Mouse (Mus musculus) A20 (cell line): ENCODE results near the gene Ear6.
A peak's percentile ranks its signal among the peaks of the same experiment; 100 is the strongest.
"Not testable (repeated sequence)": the region's sequence is repeated elsewhere in the genome, so short reads cannot be mapped to it uniquely, and the experiment has no call there.

ENCODE experiments used
- DNase-seq: peaks from one replicate; pipeline ENCODE4 v3.0.0-alpha.2; 2011; ENCODE audit warnings: low read depth, low spot score

Gene Ear6

DNA sequence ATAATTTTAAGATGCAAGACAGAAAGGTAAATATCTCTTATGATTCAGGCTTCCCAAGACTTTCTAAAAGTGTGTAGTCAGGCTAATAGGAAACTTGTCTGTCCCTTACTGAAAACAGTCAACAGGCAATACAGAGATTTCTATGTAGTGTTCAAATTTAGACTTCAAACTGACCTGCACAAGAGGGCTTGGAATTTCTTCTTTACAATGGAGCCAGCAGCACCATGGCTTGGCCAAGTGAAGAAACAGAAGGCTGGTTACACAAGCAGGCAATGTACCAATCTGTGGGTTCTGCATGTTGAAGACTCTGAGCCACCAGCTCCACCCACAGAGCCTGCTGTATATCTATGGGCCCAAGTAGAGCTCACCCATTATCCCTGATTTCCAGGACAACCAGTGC lies at the start of gene Ear6:
TSS of gene Ear6 (plus strand) at position 301 of the 400 bp plus-strand sequence.
- DNase-seq, result no peak

DNA sequence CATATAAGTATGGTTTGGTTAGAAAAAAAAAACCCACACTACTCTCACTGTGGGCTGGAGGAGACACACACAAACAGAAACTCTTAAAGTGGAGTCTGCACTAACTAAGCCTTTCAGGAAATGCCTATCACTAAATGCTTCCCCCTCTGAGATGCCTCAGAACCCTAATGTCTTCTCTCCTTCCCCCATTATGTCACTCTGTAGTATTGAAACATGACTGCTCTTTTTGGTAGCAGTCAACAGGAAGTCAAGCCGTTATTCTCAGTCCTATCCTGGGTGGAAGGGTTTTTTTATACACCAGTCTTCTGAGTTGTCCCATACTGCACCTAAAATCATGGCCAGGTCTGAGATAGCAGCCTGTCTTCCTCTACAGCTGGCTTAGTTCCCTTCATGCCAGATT lies 26.9 kb upstream of the Ear6 start:
- DNase-seq, result no peak

DNA sequence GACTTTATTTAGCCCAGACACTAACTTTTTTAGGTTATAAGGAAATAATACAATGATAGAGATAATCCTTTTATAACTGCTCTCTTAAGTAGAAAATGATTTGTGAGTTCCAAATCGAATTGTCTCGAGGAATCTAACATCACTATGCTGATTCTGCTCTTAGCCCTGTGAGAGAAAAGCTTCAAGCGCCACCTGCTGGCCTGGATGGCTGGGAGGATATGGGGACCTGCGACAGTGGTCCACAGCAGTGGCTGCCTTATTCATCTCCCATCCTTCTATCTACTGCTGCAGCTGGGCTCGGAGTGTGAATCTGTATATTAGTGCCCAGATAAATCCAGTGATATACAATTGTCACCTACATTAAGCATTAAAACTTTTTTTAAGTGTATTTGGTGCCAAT lies 25.7 kb upstream of the Ear6 start:
- peak; percentile 16 for DNase-seq

DNA sequence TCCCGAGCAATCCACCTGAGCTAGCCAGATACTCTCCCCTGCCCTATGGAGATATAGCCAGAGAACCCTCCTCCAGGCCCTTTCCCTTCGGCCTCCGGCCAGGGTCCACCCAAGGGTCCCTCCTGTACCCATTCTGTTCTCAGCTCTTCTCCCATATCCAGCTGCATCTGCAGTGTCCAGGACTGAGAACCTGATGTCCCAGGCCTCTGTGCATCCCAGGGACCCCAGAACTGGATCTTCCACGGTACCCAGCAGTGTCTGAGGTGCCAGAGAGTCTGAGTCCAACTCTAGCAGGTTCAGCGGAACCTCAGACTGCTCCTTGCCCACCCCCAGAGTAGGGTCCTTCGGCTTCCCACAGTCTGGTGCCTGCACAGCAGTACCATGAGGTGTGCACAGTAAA lies 24.3 kb upstream of the Ear6 start:
- no peak for DNase-seq

DNA sequence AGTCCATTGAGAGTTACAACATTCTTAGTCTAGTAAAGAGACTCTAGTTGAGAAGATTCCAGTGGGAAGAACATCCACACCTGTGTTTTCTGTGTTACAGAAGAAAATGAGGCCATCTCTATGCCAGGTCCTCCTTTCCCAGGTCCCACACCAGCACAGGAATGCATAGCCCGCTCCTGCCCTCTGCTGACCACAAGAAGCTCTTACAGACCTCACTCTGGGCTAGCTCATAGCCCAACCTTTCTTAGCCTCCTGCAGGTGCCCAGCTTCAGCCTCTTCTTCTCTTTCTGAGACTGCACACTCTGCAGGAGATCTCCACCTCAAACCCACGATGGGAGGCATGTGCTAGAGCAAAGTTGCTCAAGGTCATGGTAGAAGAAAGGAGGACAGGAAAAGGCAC lies 15.0 kb upstream of the Ear6 start:
- peak; percentile 23 for DNase-seq

DNA sequence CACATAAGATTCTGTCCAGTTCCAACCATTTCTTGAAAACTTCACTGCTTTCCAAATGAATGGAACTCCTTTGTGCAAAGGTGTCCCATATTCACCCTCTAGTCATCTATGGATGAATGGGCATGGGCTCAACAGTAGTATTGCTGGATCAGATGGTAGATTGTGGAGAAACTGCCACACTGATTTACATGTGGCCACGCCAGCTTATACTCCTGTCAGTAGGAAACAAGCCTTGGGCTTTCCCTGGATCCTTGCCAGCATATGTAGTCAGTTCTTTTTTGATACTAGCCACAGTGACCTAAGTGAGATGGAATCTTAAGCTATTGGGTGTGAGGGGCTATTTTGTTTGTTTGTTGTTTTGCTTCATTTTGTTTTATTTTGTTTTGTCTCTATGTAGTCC lies 11.2 kb upstream of the Ear6 start:
- DNase-seq, result no peak

DNA sequence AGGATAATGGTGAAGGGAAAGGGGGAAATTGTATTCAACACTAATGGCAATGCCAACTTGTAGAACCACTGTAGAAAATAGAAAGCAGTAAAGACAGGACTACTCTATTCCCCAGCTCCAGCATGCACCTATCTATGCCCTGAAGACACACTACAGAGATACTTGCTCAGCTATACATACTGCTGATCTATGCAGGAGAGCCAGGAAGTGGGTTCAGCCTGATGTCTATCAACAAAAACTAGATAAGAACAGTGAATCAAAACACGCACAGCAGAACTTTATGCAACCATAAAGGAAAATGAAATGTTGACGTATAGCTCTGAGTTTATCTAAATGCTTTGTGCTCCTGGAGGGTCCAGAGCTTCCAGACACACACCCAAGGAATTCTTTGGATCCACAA lies 10.7 kb upstream of the Ear6 start:
- no peak for DNase-seq

DNA sequence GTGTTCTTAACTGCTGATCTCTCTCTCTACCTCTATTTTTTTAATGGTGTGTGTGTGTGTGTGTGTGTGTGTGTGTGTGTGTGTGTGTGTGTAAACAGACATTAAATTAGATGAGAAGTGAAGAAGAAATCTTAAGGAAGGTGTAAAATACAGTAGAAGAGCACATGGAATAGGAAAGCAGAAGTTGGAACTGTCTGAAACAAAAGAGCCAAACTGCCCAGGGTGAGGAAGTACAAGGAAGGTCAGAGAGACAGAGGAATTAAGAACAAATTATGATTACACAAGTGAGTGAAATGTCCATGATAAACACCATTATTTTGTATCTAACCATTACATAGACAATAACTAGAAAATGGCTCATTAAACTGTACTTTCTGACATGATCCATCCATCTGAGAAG lies 9.6 kb upstream of the Ear6 start:
- DNase-seq, result no peak

DNA sequence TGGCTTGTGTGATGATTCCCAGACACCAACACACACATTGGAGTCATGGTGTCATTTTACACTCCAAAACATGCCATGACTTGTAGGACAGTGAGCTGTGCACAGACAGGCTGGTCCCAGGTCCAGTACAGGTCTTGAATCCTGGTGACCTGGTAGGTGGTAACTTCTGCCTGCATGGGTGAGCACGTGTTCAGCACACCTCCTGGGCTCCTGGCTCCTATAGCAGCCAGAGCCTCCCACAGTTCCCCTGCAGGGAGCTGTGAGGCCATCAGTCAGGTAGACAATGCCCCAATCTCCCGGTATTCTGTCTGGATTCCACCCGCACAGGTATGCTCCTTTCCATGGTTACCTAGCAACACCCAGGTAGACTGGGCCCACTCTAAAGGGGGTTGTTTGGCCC lies 6.9 kb upstream of the Ear6 start:
- DNase-seq, result no peak

DNA sequence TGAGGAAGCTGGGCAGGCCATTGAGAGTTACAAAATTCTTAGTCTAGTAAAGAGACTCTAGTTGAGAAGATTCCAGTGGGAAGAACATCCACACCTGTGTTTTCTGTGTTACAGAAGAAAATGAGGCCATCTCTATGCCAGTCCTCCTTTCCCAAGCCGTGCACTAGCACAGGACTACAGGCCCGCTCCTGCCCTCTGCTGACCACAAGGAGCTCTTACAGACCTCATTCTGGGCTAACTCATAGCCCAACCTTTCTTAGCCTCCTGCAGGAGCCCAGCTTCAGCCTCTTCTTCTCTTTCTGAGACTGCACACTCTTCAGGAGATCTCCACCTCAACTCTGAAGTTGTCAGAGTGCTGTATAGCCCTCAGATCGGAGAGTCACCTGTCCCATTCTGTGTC lies 2.5 kb upstream of the Ear6 start:
- not testable (repeated sequence) for DNase-seq

DNA sequence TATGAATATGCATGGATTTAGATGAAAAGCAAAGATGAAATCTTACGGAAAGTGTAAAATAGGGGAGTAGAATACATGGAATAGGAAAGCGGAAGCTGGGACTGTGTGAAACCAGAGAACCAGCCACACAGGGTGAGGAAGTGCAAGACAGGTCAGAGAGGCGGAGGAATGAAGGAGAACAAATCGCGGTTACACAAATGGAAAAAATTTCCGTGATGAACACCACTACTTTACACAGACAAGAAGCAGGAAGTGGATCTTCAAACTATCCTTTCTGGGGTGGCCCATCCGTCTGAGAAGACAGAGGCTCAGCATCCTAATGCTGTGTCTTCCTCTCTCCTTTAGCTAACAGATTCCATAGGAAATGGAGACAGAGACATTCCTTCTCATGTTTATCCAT lies 1.8 kb downstream of the Ear6 start:
- not testable (repeated sequence) for DNase-seq

DNA sequence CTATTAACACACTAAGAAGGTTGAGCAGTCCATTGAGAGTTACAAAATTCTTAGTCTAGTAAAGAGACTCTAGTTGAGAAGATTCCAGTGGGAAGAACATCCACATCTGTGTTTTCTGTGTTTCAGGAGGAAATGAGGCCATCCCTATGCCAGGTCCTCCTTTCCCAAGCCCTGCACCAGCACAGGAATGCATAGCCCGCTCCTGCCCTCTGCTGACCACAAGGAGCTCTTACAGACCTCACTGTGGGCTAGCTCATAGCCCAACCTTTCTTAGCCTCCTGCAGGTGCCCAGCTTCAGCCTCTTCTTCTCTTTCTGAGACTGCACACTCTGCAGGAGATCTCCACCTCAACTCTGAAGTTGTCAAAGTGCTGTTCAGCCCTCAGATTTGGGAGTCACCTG lies 10.1 kb downstream of the Ear6 start:
- DNase-seq, result not testable (repeated sequence)

DNA sequence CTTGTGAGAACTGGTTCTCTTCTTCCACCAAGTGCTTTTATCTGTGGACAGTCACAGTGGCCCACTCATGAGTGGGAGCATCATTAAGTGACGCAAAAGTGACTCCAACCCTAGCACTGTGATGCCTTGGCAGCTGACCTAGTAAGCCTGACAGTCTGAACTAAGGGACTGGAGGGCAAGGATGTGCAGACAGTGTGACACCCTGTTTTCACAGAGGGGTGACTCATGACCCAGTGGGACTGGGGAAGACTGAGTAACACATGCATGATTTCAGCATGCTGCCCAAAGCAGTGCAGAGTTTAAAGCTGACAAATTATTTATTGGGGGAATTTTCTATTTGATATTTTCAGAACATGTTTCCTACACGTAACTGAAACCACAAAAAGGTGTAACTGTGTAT lies 17.3 kb downstream of the Ear6 start:
- no peak for DNase-seq

DNA sequence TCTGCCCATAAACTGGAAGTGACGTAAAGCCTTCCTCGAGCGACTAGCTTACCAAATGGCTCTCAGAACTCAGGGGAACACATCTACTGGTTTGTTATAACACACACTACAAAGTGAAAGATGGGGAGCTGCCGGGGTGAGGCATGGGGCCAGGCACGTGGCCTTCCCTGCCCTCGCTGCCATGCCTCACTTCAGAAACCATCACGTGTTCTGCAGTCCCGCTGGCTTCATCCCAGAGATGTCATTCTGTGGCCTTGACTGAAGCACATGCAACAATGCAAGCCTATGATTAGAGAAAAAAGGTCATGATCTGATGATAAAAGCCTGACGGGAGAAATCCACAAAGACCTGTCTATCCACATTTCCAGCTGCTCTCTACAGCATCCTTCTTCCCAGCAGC lies 18.2 kb downstream of the Ear6 start:
- no peak for DNase-seq

DNA sequence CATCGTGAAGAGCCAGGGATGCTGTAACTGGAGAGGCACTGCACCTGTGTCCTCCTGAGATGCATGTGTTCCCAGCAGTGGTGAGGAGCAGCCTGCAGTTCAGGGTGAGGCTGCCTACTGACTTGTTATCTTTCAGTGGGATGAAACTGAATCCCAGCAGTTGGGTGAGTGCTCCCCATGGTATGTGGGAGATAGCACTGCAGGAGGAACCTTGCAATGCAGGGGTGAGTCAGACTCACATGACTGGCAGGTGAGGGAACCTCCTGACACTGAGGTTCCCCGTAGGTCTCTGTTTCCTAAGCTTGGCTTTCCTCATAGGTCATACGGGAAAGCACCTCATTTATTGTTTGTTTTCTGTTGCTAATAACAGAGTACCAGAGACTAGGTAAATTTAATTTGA lies 24.0 kb downstream of the Ear6 start:
- DNase-seq, result no peak

DNA sequence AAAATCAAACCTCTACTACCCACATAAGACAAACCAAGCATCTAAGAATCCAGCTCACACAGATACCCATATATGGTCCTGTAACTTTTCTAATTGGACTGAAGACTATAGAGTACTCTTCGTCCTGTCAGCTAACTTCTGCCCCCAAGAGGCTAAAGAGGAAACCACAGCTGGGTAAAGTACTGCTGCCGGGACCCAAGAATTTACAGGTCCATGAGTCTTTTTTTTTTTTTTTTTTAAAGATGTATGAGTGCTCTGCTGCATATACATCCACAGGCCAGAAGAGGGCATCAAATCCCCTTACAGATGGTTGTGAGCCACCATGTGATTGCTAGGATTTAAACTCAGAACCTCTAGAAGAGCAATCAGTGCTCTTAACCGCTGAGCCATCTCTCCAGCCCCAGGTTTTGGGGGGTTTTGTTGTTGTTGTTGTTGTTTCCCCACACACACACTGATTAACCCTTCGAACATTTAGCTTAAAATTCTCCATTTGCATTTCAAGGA lies 30.1 kb downstream of the Ear6 start:
- peak; percentile 88 for DNase-seq

DNA sequence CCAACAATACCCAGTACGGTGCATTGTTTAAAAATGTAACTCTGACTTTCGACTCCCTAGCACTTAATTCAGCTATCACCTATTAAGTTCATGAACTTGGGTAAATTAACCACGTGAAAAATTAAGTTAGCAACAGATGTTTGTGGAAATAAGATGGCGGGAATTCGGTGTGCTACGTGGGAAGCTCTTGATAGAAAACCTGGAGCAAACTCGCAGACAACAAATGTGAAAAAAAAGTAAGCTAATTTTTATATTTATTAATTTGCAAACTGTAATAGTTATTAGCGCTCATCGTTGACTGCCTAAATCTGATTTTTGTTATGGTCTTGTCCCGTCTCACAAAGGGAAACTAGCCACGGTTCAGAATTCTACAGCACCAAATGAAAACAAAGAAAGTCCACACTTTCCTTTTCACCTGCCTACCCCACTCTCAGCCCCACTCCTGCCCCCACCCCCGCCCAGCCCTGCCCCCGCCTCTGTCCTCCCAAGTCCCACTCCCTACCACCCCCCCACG lies 30.6 kb downstream of the Ear6 start:
- DNase-seq, result no peak

DNA sequence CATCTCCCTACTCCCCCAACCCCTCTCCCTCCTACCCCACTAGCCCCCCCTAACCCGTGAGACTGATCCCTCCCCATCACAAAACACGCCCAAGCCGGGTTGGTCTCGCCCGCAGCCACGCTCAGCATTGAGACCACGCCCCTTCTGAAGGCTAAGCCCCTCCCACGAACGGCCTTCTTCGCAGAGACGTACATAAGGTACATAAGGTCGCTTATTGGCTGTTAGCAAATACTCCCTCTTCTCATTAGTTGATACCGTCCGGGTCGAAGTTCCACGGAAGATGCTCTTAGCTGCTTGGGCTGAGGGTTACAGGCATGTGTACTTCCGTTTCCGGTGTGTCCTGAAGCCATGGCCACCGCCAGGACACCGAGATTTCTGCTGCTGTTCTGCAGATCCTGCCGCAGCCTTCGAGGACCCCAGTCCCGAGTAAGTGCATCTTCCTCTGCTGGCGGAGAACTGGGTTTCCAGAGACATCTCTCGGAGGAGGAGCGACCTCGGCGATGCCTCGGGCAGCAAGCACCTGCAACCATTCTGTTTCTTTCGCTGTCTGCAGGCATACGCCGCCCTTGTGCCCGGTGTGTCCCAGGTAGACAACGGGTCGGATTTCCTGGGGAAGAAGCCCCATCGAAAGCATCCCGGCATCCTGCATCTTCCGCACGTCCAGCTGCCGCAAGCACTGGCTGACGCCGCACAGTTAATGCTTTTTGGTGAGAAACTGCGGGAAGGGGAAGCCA lies 31.3 kb downstream of the Ear6 start, which contains the start of gene Mettl17:
TSS of gene Mettl17 (plus strand) at position 245 of the 734 bp plus-strand sequence.
- DNase-seq, result peak; percentile 97

DNA sequence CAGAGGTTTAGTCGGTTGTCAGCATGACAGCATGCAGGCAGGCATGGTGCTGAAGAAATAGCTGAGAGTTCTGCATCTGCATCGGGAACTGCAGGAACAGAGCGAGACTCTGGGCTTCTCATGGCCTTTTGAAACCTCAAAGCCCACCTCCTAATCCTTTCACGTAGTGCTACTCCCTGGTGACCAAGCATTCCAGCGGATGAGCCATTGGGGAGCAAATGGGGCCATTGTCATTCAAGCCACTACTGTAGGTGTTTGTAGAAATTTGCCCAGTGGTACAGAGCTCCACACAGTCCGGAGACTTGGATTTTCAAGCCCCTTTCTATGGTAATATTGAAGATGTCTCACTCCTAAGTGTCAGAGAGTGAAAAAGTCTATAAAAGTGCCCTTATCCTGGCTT lies 32.6 kb downstream of the Ear6 start:
- DNase-seq, result no peak

DNA sequence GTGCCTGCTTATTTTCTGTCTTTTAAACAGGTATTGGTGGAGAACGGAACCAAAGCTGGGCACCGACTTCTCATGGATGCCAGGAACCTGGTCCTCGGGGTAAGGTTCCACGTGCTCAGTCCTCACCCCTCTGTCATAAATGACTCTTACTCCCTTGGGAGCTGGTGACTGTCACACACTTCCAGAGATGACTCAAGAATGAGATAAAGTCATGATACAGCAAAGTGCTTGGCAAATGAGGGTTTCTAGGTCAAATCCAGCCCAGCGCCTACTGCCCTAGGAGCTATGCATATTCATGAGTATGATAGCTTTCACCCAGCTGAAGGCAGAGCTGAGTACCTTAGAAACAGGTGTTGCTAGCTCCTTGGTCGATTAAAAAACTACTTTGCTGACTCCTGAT lies 36.3 kb downstream of the Ear6 start:
- no peak for DNase-seq

DNA sequence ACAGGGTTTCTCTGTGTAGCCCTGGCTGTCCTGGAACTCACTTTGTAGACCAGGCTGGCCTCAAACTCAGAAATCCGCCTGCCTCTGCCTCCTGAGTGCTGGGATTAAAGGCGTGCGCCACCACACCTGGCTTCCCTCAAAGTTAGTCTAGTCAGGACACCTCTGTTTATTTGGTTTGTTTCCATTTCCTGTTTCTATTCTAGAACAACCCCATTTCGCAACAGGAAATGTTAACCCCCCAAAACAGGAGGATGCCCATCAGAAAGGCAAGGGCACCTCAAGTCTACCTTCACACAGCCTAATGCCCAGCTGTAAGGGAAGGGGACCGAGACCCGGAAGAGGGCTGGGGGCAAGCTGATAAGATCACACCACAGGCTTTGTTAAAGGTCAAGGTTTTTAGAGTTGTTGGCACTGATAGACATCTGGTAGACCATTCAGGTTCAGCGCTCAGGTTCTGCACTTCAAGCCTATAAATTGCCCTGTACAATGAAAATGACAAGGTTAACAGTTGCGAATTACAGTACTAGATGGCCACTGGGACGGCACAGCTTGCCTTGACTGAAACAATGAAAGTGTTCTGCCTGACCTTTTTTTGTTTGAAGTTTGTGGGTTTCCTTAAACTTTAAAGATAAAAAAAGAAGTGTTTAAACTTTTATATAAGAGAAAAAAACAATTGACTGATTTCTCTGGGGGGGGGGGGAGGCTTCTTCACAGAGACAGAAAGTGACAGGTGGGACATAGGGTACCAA lies 38.9 kb downstream of the Ear6 start, which contains the start of gene Slc39a2:
TSS of gene Slc39a2 (plus strand) at position 699 of the 749 bp plus-strand sequence.
- no peak for DNase-seq

DNA sequence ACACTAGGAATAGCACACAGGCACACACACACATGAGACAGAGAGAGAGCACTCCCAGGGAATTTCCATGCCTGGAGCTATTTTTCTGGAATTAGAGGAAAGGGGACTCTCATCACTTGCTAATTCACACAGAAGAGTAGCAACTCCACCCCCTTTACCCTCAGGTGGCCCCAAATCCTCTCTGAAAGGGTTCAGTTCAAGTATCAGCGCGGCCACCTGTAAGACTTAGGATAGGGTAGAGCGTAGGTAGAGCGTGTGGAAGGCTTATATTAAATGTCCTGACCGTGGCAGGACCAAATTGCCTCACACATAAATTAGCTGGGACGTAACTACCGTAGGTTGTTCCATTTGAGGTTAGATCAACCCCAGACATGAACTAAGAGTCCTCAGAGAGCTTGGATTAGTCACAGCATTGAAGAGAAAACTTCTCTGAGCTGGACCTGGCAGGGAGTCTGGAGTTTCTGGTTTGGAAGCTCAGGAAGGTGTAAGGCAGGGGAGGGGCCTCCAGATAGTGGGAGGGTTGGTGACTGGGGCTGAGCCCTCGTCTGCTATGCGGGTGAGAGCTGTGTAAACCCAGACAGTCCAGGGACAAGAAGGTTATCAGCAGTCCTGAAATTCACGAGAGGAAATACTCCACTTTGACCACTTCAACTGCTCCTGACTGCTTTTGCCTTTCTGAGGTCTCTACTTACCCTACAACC lies 39.7 kb downstream of the Ear6 start:
- DNase-seq, result no peak
